Mouse (Mus musculus) hindbrain, embryonic 16.5 days (tissue): ENCODE measurements around the gene Gm36210. TPM values are rescaled to one million over a fixed set of nuclear protein-coding genes. Genes with fewer than 3 reads are reported as not detected.

Experiments used
- ATAC-seq: fragments of 200-750 bp; cut with Nextera tagmentation; 2 replicates; pipeline ENCODE4 v1.8.0; 2017; ENCODE audit warnings: moderate TSS enrichment, moderate library complexity
- H3K27ac ChIP-seq: fragments of 300-500 bp; sonication (generic); 2 replicates; pipeline ENCODE4 v1.5.1; 2014; ENCODE audit warnings: low read depth, mild to moderate bottlenecking, control low read depth, low read length, moderate library complexity
- H3K27me3 ChIP-seq: fragments of 300-500 bp; sonication (generic); replicated peaks from 2 replicates; pipeline ENCODE4 v1.6.1; 2014; ENCODE audit warnings: low read length; ENCODE audit not compliant: control insufficient read depth, insufficient read depth
- H3K36me3 ChIP-seq: fragments of 300-500 bp; sonication (generic); 2 replicates; pipeline ENCODE4 v1.6.1; 2014; ENCODE audit warnings: mild to moderate bottlenecking, low read length, moderate library complexity, mixed read lengths; ENCODE audit not compliant: control insufficient read depth, insufficient read depth
- H3K4me1 ChIP-seq: fragments of 300-500 bp; sonication (generic); 2 replicates; pipeline ENCODE4 v1.6.1; 2014; ENCODE audit warnings: low read depth, low read length; ENCODE audit not compliant: control insufficient read depth, insufficient read depth
- H3K4me2 ChIP-seq: fragments of 300-500 bp; sonication (generic); 2 replicates; pipeline ENCODE4 v1.6.1; 2014; ENCODE audit warnings: mild to moderate bottlenecking, low read length, control low read depth, moderate library complexity
- H3K4me3 ChIP-seq: fragments of 300-500 bp; sonication (generic); 2 replicates; pipeline ENCODE4 v1.5.1; 2014; ENCODE audit warnings: mild to moderate bottlenecking, low read length, control low read depth, moderate library complexity
- H3K9ac ChIP-seq: fragments of 300-500 bp; sonication (generic); 2 replicates; pipeline ENCODE4 v1.6.1; 2014; ENCODE audit warnings: low read depth, mild to moderate bottlenecking, control low read depth, low read length, moderate library complexity
- H3K9me3 ChIP-seq: fragments of 300-500 bp; sonication (generic); 2 replicates; pipeline ENCODE4 v1.6.1; 2014; ENCODE audit warnings: mild to moderate bottlenecking, low read length, moderate library complexity; ENCODE audit not compliant: control insufficient read depth
- WGBS: fragments of 180-500 bp; shearing (Covaris S2); extraction: QIAGEN DNeasy Blood & Tissue Kit; methylation state at CpG from one replicate; pipeline ENCODE4 v1.1.7; 2014; 5-methylcytosine and 5-hydroxymethylcytosine counted together
- polyA plus RNA-seq: library from polyadenylated mRNA; unstranded; fragments of >200 nt; fragmentation: Nextera tagmentation; extraction: Ambion mirVana; gene quantifications from 2 replicates; pipeline ENCODE4 v1.2.1, GENCODE M21; 2015

The Gm36210 gene
- polyA plus RNA-seq, 1 experiment from 2014 or later = 0.48 TPM

DNA sequence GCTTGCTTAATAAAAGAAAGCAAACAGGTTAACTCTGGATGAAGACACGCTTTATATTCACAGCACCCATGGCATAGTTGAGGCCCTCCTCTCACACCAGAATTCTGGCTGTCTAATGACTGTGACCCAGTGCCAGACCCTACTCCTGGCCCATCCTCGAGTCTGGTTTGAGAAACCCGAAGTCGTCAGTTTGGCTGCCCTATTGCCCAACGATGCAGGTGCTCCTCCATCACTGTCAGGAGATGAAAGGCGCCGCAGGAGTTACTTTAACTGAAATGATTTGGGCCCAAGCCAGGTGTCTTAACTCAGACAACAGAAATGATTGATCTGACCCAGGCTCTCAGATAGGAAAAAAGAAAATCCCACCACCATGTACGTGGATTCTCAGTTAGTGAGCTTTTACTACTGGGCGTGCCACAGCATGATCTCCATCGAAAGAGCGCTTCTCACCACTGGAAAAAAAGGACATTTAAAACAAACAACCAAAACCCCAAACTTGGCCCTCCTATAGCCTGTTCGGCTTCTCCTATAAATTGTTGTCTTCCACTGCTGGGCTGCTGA lies 46.8 kb downstream of the Gm36210 start:
- H3K4me3 ChIP-seq = no peak overlapping the region
- no peaks in the 10 kb centered on the region for H3K9me3 ChIP-seq
- H3K9ac ChIP-seq = no peak overlapping the region
- H3K36me3 ChIP-seq = no peaks in the 10 kb centered on the region
- no peaks in the 10 kb centered on the region for H3K27me3 ChIP-seq
- no peak overlapping the region for H3K27ac ChIP-seq
- no peak for ATAC-seq
- 73% methylated on average over 12 of the region's 12 CpGs for WGBS
- no peak overlapping the region for H3K4me2 ChIP-seq
- no peaks in the 10 kb centered on the region for H3K4me1 ChIP-seq

GRCm38 (mm10) chr7:4857321-4857720 lies 49.0 kb downstream of the Gm36210 start:
- Histone ChIP-seq H3K4me3 (no peak overlapping the region), H3K9ac (no peak overlapping the region), H3K9me3 (no peaks in the 10 kb centered on the region), H3K4me1 (no peaks in the 10 kb centered on the region), H3K4me2 (no peak overlapping the region), H3K27ac (no peak overlapping the region), H3K27me3 (no peaks in the 10 kb centered on the region), H3K36me3 (no peaks in the 10 kb centered on the region)
- ATAC-seq = no peak
- 69% methylated on average over 7 of the region's 7 CpGs for WGBS

DNA sequence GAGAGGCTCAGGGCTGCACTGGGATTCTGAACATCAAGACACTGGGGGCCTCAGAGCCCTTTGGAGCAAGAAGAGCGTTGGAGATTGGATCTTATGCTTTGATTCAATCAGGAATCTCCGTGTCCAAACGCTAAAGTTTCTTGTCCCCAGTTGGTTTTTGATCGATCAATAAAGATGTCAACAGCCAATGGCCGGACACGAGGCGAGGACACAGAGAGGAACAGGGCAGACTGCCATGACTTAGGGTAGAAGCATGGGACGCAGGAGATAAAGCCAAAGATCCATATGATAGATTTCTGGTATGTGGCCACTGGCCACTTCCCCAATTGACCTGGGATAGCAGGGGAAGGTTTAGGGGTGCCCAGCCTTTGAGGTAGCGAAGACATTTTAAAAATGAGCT lies 49.8 kb downstream of the Gm36210 start:
- no peak for ATAC-seq
- no peak overlapping the region for H3K9ac ChIP-seq

GRCm38 (mm10) chr7:4853613-4854012 lies 52.7 kb downstream of the Gm36210 start:
- no peaks in the 10 kb centered on the region for H3K9me3 ChIP-seq

More for the DNA sequence above, 49.8 kb downstream of the Gm36210 start:
- Histone ChIP-seq H3K27me3 (no peaks in the 10 kb centered on the region), H3K9me3 (no peaks in the 10 kb centered on the region), H3K4me2 (no peak overlapping the region), H3K36me3 (no peaks in the 10 kb centered on the region), H3K4me3 (no peak overlapping the region), H3K4me1 (no peaks in the 10 kb centered on the region), H3K27ac (no peak overlapping the region)
- 88% methylated on average over 9 of the region's 9 CpGs for WGBS

DNA sequence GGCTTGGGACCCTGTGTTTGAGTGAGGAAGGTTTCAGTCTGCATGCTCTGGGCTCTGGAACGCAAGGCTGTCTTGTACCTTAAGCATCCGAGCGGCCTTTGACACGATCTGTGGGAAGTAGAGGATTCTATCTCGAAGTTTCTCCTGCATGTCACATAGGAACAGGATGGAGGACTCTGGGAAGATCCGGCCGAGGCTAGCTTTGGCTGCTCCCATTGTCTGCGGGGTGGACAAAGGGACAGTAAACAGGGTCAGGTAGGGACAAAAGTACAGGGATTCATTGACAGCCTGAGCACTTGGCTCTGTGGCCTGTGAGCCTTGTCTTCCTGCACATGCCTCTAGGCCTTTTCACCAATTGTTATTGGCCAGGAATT lies 55.0 kb downstream of the Gm36210 start:
- H3K9ac ChIP-seq = no peak overlapping the region
- no peak overlapping the region for H3K27ac ChIP-seq
- no peaks in the 10 kb centered on the region for H3K27me3 ChIP-seq
- H3K4me2 ChIP-seq = no peak overlapping the region
- H3K9me3 ChIP-seq = no peaks in the 10 kb centered on the region
- ATAC-seq = no peak
- WGBS = 73% methylated on average over 8 of the region's 8 CpGs
- H3K36me3 ChIP-seq = no peaks in the 10 kb centered on the region
- no peak overlapping the region for H3K4me3 ChIP-seq
- no peaks in the 10 kb centered on the region for H3K4me1 ChIP-seq

More at GRCm38 (mm10) chr7:4853613-4854012, 52.7 kb downstream of the Gm36210 start:
- Histone ChIP-seq H3K27me3 (no peaks in the 10 kb centered on the region), H3K4me1 (no peaks in the 10 kb centered on the region), H3K27ac (no peak overlapping the region), H3K4me3 (no peak overlapping the region), H3K4me2 (no peak overlapping the region), H3K9ac (no peak overlapping the region), H3K36me3 (no peaks in the 10 kb centered on the region)
- ATAC-seq = no peak
- WGBS = 92% methylated on average over 3 of the region's 3 CpGs

- no peak for ATAC-seq
- no peaks in the 10 kb centered on the region for H3K27me3 ChIP-seq
- no peaks in the 10 kb centered on the region for H3K9me3 ChIP-seq
- no peaks in the 10 kb centered on the region for H3K4me1 ChIP-seq
- 81% methylated on average over 11 of the region's 11 CpGs for whole genome bisulfite sequencing
- H3K9ac ChIP-seq = no peak overlapping the region
- H3K36me3 ChIP-seq = no peaks in the 10 kb centered on the region
- H3K4me3 ChIP-seq = no peak overlapping the region
- no peak overlapping the region for H3K27ac ChIP-seq
- no peak overlapping the region for H3K4me2 ChIP-seq
Measured at GRCm38 (mm10) chr7:4850621-4851314, 55.5 kb downstream of the Gm36210 start.

- Histone ChIP-seq H3K9me3 (no peaks in the 10 kb centered on the region), H3K4me1 (peaks cover 2% of the 10 kb centered on the region; the same call in 1 of the 2 replicates), H3K36me3 (no peaks in the 10 kb centered on the region), H3K27ac (no peak overlapping the region), H3K4me3 (no peak overlapping the region), H3K9ac (no peak overlapping the region), H3K27me3 (no peaks in the 10 kb centered on the region), H3K4me2 (no peak overlapping the region)
- 63% methylated on average over 9 of the region's 9 CpGs for WGBS
- no peak for ATAC-seq
Measured at GRCm38 (mm10) chr7:4849372-4849771, 56.9 kb downstream of the Gm36210 start.

Other genes starting within 250 kb of the Gm36210 start
- gene Ppp6r1, start 247.5 kb downstream of the Gm36210 start, polyA plus RNA-seq = 4.3 and 6.2 TPM in 2 replicates
- 175 and 188 TPM in 2 replicates for gene Hspbp1, start 221.4 kb downstream of the Gm36210 start, polyA plus RNA-seq
- 6.8 and 7.1 TPM in 2 replicates for gene Brsk1, start 215.9 kb downstream of the Gm36210 start, polyA plus RNA-seq
- gene Tmem150b, start 181.3 kb downstream of the Gm36210 start, polyA plus RNA-seq = 0.12 and 0.18 TPM in 2 replicates
- gene Kmt5c, start 166.4 kb downstream of the Gm36210 start, polyA plus RNA-seq = 47.4 and 57.4 TPM in 2 replicates
- gene Cox6b2, start 153.4 kb downstream of the Gm36210 start, polyA plus RNA-seq = 23.1 and 29.7 TPM in 2 replicates
- not detected in 2 replicates for gene Fam71e2, start 135.2 kb downstream of the Gm36210 start, polyA plus RNA-seq
- 0.95 and 1.3 TPM in 2 replicates for gene Il11, start 123.7 kb downstream of the Gm36210 start, polyA plus RNA-seq
- gene Tmem190, start 123.6 kb downstream of the Gm36210 start, polyA plus RNA-seq = 0.68 TPM in 1 of 2 replicates, not detected in the other
- 6.8 and 9.2 TPM in 2 replicates for gene Tmem238, start 116.9 kb downstream of the Gm36210 start, polyA plus RNA-seq
- 206 and 212 TPM in 2 replicates for gene Rpl28, start 113.6 kb downstream of the Gm36210 start, polyA plus RNA-seq
- gene Ube2s, start 93.9 kb downstream of the Gm36210 start, polyA plus RNA-seq = 250 and 253 TPM in 2 replicates
- 9.9 and 10.0 TPM in 2 replicates for gene Shisa7, start 61.8 kb downstream of the Gm36210 start, polyA plus RNA-seq
- gene Isoc2b, start 36.3 kb downstream of the Gm36210 start, polyA plus RNA-seq = 4.2 and 4.6 TPM in 2 replicates
- 0.89 and 0.93 TPM in 2 replicates for gene Isoc2a, start 29.4 kb downstream of the Gm36210 start, polyA plus RNA-seq
- gene Zfp628, start 8.7 kb upstream of the Gm36210 start, polyA plus RNA-seq = 3.2 and 4.2 TPM in 2 replicates
- gene Nat14, start 15.5 kb upstream of the Gm36210 start, polyA plus RNA-seq = 35.2 and 39.3 TPM in 2 replicates
- gene Ssc5d, start 19.3 kb upstream of the Gm36210 start, polyA plus RNA-seq = 1.1 and 2.4 TPM in 2 replicates
- 0.14 TPM in 1 of 2 replicates, not detected in the other for gene Sbk2, start 57.9 kb upstream of the Gm36210 start, polyA plus RNA-seq
- 0.70 and 0.71 TPM in 2 replicates for gene Sbk3, start 64.7 kb upstream of the Gm36210 start, polyA plus RNA-seq
- gene Zfp579, start 89.6 kb upstream of the Gm36210 start, polyA plus RNA-seq = 49.2 and 53.5 TPM in 2 replicates
- 8.0 and 9.3 TPM in 2 replicates for gene Zfp524, start 107.9 kb upstream of the Gm36210 start, polyA plus RNA-seq
- gene Fiz1, start 108.2 kb upstream of the Gm36210 start, polyA plus RNA-seq = 28.8 and 34.4 TPM in 2 replicates
- 0.18 and 1.2 TPM in 2 replicates for gene Gm44973, start 109.0 kb upstream of the Gm36210 start, polyA plus RNA-seq
- gene Zfp865, start 113.9 kb upstream of the Gm36210 start, polyA plus RNA-seq = 5.8 and 6.9 TPM in 2 replicates
- 67.3 and 74.5 TPM in 2 replicates for gene Ccdc106, start 114.0 kb upstream of the Gm36210 start, polyA plus RNA-seq
- gene 4632433K11Rik, start 127.6 kb upstream of the Gm36210 start, polyA plus RNA-seq = not detected in 2 replicates
- gene Zfp784, start 131.9 kb upstream of the Gm36210 start, polyA plus RNA-seq = 9.7 and 10.2 TPM in 2 replicates
- gene Zfp580, start 145.0 kb upstream of the Gm36210 start, polyA plus RNA-seq = 103 and 108 TPM in 2 replicates
- 91.8 and 103 TPM in 2 replicates for gene U2af2, start 155.6 kb upstream of the Gm36210 start, polyA plus RNA-seq
- 115 and 124 TPM in 2 replicates for gene Epn1, start 173.7 kb upstream of the Gm36210 start, polyA plus RNA-seq
- gene Rfpl4, start 210.4 kb upstream of the Gm36210 start, polyA plus RNA-seq = not detected in 2 replicates
- gene Rasl2-9, start 219.4 kb upstream of the Gm36210 start, polyA plus RNA-seq = 0.67 and 0.95 TPM in 2 replicates
- not detected in 2 replicates for gene Vmn1r55, start 243.2 kb upstream of the Gm36210 start, polyA plus RNA-seq